In the genomic region with DNA sequence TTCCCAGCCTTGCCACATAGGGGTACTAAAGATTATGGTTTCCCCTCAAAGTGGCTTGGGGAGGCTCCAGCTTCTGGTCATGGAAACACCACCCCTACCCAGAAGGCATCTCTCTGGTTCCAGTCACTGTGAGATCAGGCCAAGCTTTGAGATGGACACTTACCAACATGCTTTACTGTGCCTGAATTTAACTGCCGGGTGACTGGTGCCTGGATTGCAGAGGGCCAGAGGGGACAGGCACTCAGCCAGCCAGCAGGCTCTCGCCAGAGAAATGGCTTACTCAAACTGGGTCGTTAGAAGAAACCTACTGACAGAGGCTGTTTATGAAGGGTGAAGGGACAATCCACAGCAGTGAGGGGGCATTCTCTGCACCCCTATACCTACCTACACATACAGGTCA, we compare ENCODE assay signal across 15 mouse cellular contexts. TPM values are rescaled to one million over a fixed set of nuclear protein-coding genes. Genes with fewer than 3 reads are reported as not detected.
DNase-seq lines count a peak whose midpoint lies in the region; ATAC-seq lines count a peak whose summit lies in the region.
"Had no signal": no experiment of that assay in that cellular context is flagged by ENCODE, and none has a peak within 500 bp of the region (broad histone marks: within the 10 kb centered on the region; RNA-seq: fewer than 3 reads in every experiment).

No protein-coding gene starts in this region.

- H3K27ac ChIP-seq in kidney, embryonic 14.5 days (ENCODE audit: low read depth, low read length), result no peak overlapping the region
- no peak overlapping the region for H3K27ac ChIP-seq in midbrain, embryonic 11.5 days (ENCODE audit: low read depth, low read length)
- H3K27ac ChIP-seq in embryonic facial prominence, embryonic 10.5 days (replicated peaks), result no peak overlapping the region
- H3K27ac ChIP-seq: liver, embryonic 13.5 days had no signal

- H3K27me3 ChIP-seq in kidney, embryonic 14.5 days (ENCODE audit: control insufficient read depth, insufficient read depth, low read length), result no peaks in the 10 kb centered on the region
- peaks cover 2% of the 10 kb centered on the region for H3K27me3 ChIP-seq in midbrain, embryonic 11.5 days (ENCODE audit: control insufficient read depth, insufficient read depth, low read length)
- peaks cover 11% of the 10 kb centered on the region for H3K27me3 ChIP-seq in embryonic facial prominence, embryonic 10.5 days (replicated peaks; ENCODE audit: low read depth, poor library complexity, severe bottlenecking)

- peak; percentile 71 to 73 for DNase-seq in cerebellum, postnatal 10 days
- DNase-seq in cerebellum, adult 9-10 months, result no peak
- DNase-seq in kidney, adult 9 months, result peak; percentile 38
- peak; percentile 69 for DNase-seq in kidney, postnatal 10 days
- peak; percentile 62 for DNase-seq in lung, postnatal 36 days
- DNase-seq in midbrain, embryonic 11.5 days (ENCODE audit: low spot score, missing footprints), result no peak
- no peak for DNase-seq in embryonic facial prominence, embryonic 10.5 days (ENCODE audit: low spot score)
- DNase-seq: heart, adult 11 months; liver, embryonic 13.5 days had no signal

- no peak overlapping the region for H3K9ac ChIP-seq in kidney, embryonic 14.5 days (ENCODE audit: low read depth, low read length)
- no peak overlapping the region for H3K9ac ChIP-seq in midbrain, embryonic 11.5 days (ENCODE audit: low read length)
- H3K9ac ChIP-seq: liver, embryonic 13.5 days had no signal

- peaks cover 14% of the 10 kb centered on the region; the same call in 1 of the 2 replicates for H3K4me1 ChIP-seq in kidney, embryonic 14.5 days (ENCODE audit: control insufficient read depth, insufficient read depth, low read length)
- H3K4me1 ChIP-seq in midbrain, embryonic 11.5 days (ENCODE audit: control insufficient read depth, insufficient read depth, low read length), result no peaks in the 10 kb centered on the region
- H3K4me1 ChIP-seq in embryonic facial prominence, embryonic 10.5 days, result peaks cover 28% of the 10 kb centered on the region
- H3K4me1 ChIP-seq: liver, embryonic 13.5 days had no signal

- H3K36me3 ChIP-seq in kidney, embryonic 14.5 days (ENCODE audit: control insufficient read depth, insufficient read depth, low read length), result no peaks in the 10 kb centered on the region
- H3K36me3 ChIP-seq in midbrain, embryonic 11.5 days (ENCODE audit: control insufficient read depth, insufficient read depth, low read length), result no peaks in the 10 kb centered on the region
- H3K36me3 ChIP-seq in embryonic facial prominence, embryonic 10.5 days (replicated peaks), result no peaks in the 10 kb centered on the region
- H3K36me3 ChIP-seq: liver, embryonic 13.5 days had no signal

- no peaks in the 10 kb centered on the region for H3K9me3 ChIP-seq in kidney, embryonic 14.5 days (ENCODE audit: control insufficient read depth, low read length)
- H3K9me3 ChIP-seq in midbrain, embryonic 11.5 days (ENCODE audit: control insufficient read depth, low read length), result no peaks in the 10 kb centered on the region
- H3K9me3 ChIP-seq in embryonic facial prominence, embryonic 10.5 days, result no peaks in the 10 kb centered on the region
- H3K9me3 ChIP-seq: liver, embryonic 13.5 days had no signal

- no peak overlapping the region for H3K4me2 ChIP-seq in kidney, embryonic 14.5 days (replicated peaks; ENCODE audit: low read depth, low read length)
- H3K4me2 ChIP-seq in midbrain, embryonic 11.5 days, result no peak overlapping the region
- H3K4me2 ChIP-seq: liver, embryonic 13.5 days had no signal

- WGBS in kidney, embryonic 14.5 days, result 43% methylated on average over 3 of the region's 3 CpGs
- WGBS in midbrain, embryonic 11.5 days, result 70% methylated on average over 3 of the region's 3 CpGs
- 74% methylated on average over 3 of the region's 3 CpGs for WGBS in embryonic facial prominence, embryonic 10.5 days

- no peak for ATAC-seq in kidney, embryonic 14.5 days (ENCODE audit: low FRiP score, low TSS enrichment)
- ATAC-seq in midbrain, embryonic 11.5 days (ENCODE audit: low FRiP score), result no peak
- ATAC-seq: intestine, embryonic 16.5 days had no signal

- H3K4me3 ChIP-seq in kidney, embryonic 14.5 days (ENCODE audit: low read length), result no peak overlapping the region
- H3K4me3 ChIP-seq in midbrain, embryonic 11.5 days (ENCODE audit: low read depth, low read length), result no peak overlapping the region
- H3K4me3 ChIP-seq in embryonic facial prominence, embryonic 10.5 days, result no peak overlapping the region
- H3K4me3 ChIP-seq: liver, embryonic 13.5 days; megakaryocyte, embryonic 14.5 days had no signal

RNA-seq across cellular contexts. Expression of a gene that starts 7.2 kb away (rescaled TPM):
- polyA plus RNA-seq in kidney, embryonic 14.5 days (2014; fragmentation: Nextera tagmentation; extraction: Ambion mirVana), result 1.3 and 1.4 TPM in 2 replicates
- polyA plus RNA-seq in midbrain, embryonic 11.5 days (2014; fragmentation: Nextera tagmentation; extraction: Ambion mirVana), result 0.16 and 0.36 TPM in 2 replicates
- polyA plus RNA-seq in embryonic facial prominence, embryonic 10.5 days (2016; fragmentation: Nextera tagmentation; extraction: Ambion mirVana), result 1.0 and 1.2 TPM in 2 replicates
- polyA plus RNA-seq: hindbrain, embryonic 11.5 days had no signal

RNA-seq across cellular contexts. Expression of a gene that starts 14.0 kb away (rescaled TPM):
- polyA plus RNA-seq in kidney, embryonic 14.5 days (2014; fragmentation: Nextera tagmentation; extraction: Ambion mirVana), result 8.2 and 11.7 TPM in 2 replicates
- 5.6 and 5.9 TPM in 2 replicates for polyA plus RNA-seq in midbrain, embryonic 11.5 days (2014; fragmentation: Nextera tagmentation; extraction: Ambion mirVana)
- polyA plus RNA-seq in embryonic facial prominence, embryonic 10.5 days (2016; fragmentation: Nextera tagmentation; extraction: Ambion mirVana), result 7.6 and 8.3 TPM in 2 replicates

RNA-seq across cellular contexts. Expression of a gene that starts 23.4 kb away (rescaled TPM):
- 0.62 TPM in 1 of 2 replicates, not detected in the other for polyA plus RNA-seq in kidney, embryonic 14.5 days (2014; fragmentation: Nextera tagmentation; extraction: Ambion mirVana)
- 0.27 and 0.37 TPM in 2 replicates for polyA plus RNA-seq in midbrain, embryonic 11.5 days (2014; fragmentation: Nextera tagmentation; extraction: Ambion mirVana)
- polyA plus RNA-seq in embryonic facial prominence, embryonic 10.5 days (2016; fragmentation: Nextera tagmentation; extraction: Ambion mirVana), result 0.38 and 0.66 TPM in 2 replicates
- polyA plus RNA-seq: liver, embryonic 13.5 days had no signal

RNA-seq across cellular contexts. Expression of a gene that starts 38.4 kb away (rescaled TPM):
- polyA plus RNA-seq in kidney, embryonic 14.5 days (2014; fragmentation: Nextera tagmentation; extraction: Ambion mirVana), result 15.0 and 15.2 TPM in 2 replicates
- 11.6 and 14.6 TPM in 2 replicates for polyA plus RNA-seq in midbrain, embryonic 11.5 days (2014; fragmentation: Nextera tagmentation; extraction: Ambion mirVana)
- 10.3 and 10.6 TPM in 2 replicates for polyA plus RNA-seq in embryonic facial prominence, embryonic 10.5 days (2016; fragmentation: Nextera tagmentation; extraction: Ambion mirVana)

RNA-seq across cellular contexts. Expression of a gene that starts 38.5 kb away (rescaled TPM):
- polyA plus RNA-seq in kidney, embryonic 14.5 days (2014; fragmentation: Nextera tagmentation; extraction: Ambion mirVana), result 0.53 and 0.59 TPM in 2 replicates
- polyA plus RNA-seq in midbrain, embryonic 11.5 days (2014; fragmentation: Nextera tagmentation; extraction: Ambion mirVana), result not detected in 2 replicates
- not detected in 2 replicates for polyA plus RNA-seq in embryonic facial prominence, embryonic 10.5 days (2016; fragmentation: Nextera tagmentation; extraction: Ambion mirVana)
- polyA plus RNA-seq: cortical plate, adult 2 months; hindbrain, embryonic 11.5 days; liver, embryonic 13.5 days; neural tube, embryonic 14.5 days had no signal

Comparison
In these comparisons a context has a peak if more than half of its experiments do, and no peak if none do; other contexts are left out.
1. DNase-seq: peak in cerebellum, postnatal 10 days (2 of 2), kidney, adult 9 months (single experiment), kidney, postnatal 10 days (single experiment) and lung, postnatal 36 days (single experiment); none in cerebellum, adult 9-10 months (single experiment), midbrain, embryonic 11.5 days (single experiment) and embryonic facial prominence, embryonic 10.5 days (single experiment).